Mouse (Mus musculus): Measurements from ENCODE around the gene Gpr12.
A peak's percentile ranks its signal among the peaks of the same experiment; 100 is the strongest.
"Not testable (repeated sequence)": the region's sequence is repeated elsewhere in the genome, so short reads cannot be mapped to it uniquely, and the experiment has no call there.

Gpr12 gene

GRCm38 (mm10) chr5:146586357-146587070, 1.5 kb upstream of the Gpr12 start:
- DNase-seq (ENCODE audit: low read depth): no peak

- no peak for DNase-seq (ENCODE audit: low read depth)
Observed at GRCm38 (mm10) chr5:146585307-146585651, 240 bp upstream of the Gpr12 start.

- no peak for DNase-seq (ENCODE audit: low read depth)
Observed at GRCm38 (mm10) chr5:146584156-146584477, 922 bp downstream of the Gpr12 start.

GRCm38 (mm10) chr5:146576668-146577067, 8.4 kb downstream of the Gpr12 start:
- peak; percentile 21 for DNase-seq (ENCODE audit: low read depth)

- DNase-seq (ENCODE audit: low read depth): not testable (repeated sequence)
Observed at GRCm38 (mm10) chr5:146572735-146573042, 12.3 kb downstream of the Gpr12 start.

- DNase-seq (ENCODE audit: low read depth): not testable (repeated sequence)
Observed at GRCm38 (mm10) chr5:146571830-146572734, 13.0 kb downstream of the Gpr12 start.

- DNase-seq (ENCODE audit: low read depth): not testable (repeated sequence)
Observed at GRCm38 (mm10) chr5:146570179-146570578, 14.9 kb downstream of the Gpr12 start.

- peak; percentile 69 for DNase-seq (ENCODE audit: low read depth)
Observed at GRCm38 (mm10) chr5:146567054-146567453, 18.0 kb downstream of the Gpr12 start.

GRCm38 (mm10) chr5:146564259-146564658, 20.8 kb downstream of the Gpr12 start:
- DNase-seq (ENCODE audit: low read depth): no peak

- DNase-seq (ENCODE audit: low read depth): not testable (repeated sequence)
Observed at GRCm38 (mm10) chr5:146555836-146556235, 29.2 kb downstream of the Gpr12 start, which contains the start of gene Gm3415. Gene Gm3415, plus strand, starts transcription at chr5:146556136.

GRCm38 (mm10) chr5:146537347-146537746, 47.7 kb downstream of the Gpr12 start, which contains the start of gene Gm3409:
Gene Gm3409, plus strand, starts transcription at chr5:146537647.
- DNase-seq (ENCODE audit: low read depth): not testable (repeated sequence)
